Mouse (Mus musculus): ENCODE results near the gene Cxcl9. TPM values are rescaled to one million over a fixed set of nuclear protein-coding genes. Genes with fewer than 3 reads are reported as not detected.

Gene Cxcl9
- 5.9 TPM for polyA plus RNA-seq (2014; fragmentation: Illumina TruSeq; extraction: RNeasy Lipid Tissue Mini Kit (QIAGEN cat#74804); ENCODE audit: low read depth, low replicate concordance)

GRCm38 (mm10) chr5:92327929-92328328 lies at the start of gene Cxcl9:
Gene Cxcl9, minus strand, starts transcription at chr5:92328079.

DNA sequence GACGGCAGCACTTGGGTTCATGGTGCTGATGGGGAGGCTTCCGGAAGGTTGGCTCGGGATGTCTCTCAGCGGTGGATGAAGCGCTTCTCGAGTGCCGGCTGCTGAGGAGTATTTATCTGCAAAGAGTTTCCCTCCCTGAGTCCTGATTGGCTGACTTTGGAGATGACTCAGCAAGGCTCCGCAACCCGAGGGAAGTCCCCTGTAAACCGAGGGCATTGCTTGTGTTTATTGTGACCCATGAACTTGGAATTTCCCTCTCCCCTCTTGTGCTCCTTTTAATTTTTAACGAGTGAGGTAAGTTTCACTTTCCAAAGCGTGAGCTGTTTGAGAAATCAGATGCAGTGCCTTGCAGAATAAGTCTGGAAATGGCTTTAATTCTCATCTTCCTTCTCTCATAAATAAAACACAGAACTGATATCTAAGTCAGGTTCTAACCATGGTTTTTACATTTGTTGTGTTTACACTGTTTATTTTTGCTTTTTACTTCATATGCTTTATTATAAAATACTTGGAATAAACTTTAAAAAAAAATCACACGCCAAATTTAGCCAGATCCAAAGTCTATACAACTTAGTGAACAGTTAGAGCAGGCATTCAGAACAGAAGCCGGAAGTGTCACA lies 21.0 kb upstream of the Cxcl9 start, which contains the start of gene Cxcl10:
TSS of gene Cxcl10 (minus strand) at position 96 of the 620 bp plus-strand sequence.

DNA sequence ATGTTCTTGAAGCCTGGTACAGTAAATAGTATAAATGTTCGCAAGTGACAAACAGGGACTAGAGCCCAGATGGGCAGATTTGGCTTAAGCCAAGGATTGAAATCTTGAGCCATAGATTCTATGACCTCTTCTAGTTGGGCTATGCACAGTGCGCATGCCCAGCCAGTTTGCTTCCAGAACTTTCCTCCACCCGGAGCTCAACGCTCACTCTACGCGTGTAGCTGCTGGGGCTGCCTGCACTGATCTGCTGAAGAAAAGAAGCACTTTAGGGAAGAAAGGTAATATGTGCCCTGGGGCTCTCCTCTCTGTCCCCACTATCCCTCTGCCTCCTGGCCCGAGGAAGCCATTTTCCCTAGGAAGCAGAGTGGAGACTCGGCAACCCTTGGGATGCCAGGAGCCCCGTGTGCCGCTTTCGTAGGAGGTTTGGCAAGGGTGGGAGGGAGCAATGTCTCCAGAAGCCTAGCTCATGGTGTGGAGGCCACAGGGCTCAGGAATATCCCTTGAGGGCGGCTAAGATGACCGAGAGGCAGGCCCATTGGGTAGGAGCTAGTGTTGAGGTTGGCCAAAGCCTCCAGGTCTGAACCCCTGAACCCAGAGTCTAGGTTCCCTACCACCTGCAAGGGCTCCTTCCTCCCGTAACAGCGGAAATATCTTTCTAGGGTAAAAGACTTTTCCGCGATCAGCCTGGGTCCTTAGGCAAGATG lies 3.9 kb upstream of the Cxcl9 start, which contains the start of gene Art3:
TSS of gene Art3 (plus strand) at position 193 of the 704 bp plus-strand sequence.

GRCm38 (mm10) chr5:92309681-92310511 lies 18.0 kb downstream of the Cxcl9 start, which contains the start of gene Sdad1:
Gene Sdad1, minus strand, starts transcription at chr5:92310479.

GRCm38 (mm10) chr5:92277437-92278394 lies 50.2 kb downstream of the Cxcl9 start, which contains the start of gene Naaa:
Gene Naaa, minus strand, starts transcription at chr5:92278170.

Other genes with a start within 250 kb of the Cxcl9 start
- gene G3bp2, start 244.4 kb downstream of the Cxcl9 start, polyA plus RNA-seq (2014; fragmentation: Illumina TruSeq; extraction: RNeasy Lipid Tissue Mini Kit (QIAGEN cat#74804); ENCODE audit: low read depth, low replicate concordance), result 44.4 TPM
- 41.5 TPM for gene Uso1, start 190.1 kb downstream of the Cxcl9 start, polyA plus RNA-seq (2014; fragmentation: Illumina TruSeq; extraction: RNeasy Lipid Tissue Mini Kit (QIAGEN cat#74804); ENCODE audit: low read depth, low replicate concordance)
- not detected for gene U90926, start 112.7 kb downstream of the Cxcl9 start, polyA plus RNA-seq (2014; fragmentation: Illumina TruSeq; extraction: RNeasy Lipid Tissue Mini Kit (QIAGEN cat#74804); ENCODE audit: low read depth, low replicate concordance)
- not detected for gene Ppef2, start 71.8 kb downstream of the Cxcl9 start, polyA plus RNA-seq (2014; fragmentation: Illumina TruSeq; extraction: RNeasy Lipid Tissue Mini Kit (QIAGEN cat#74804); ENCODE audit: low read depth, low replicate concordance)
- gene Naaa, start 49.9 kb downstream of the Cxcl9 start, polyA plus RNA-seq (2014; fragmentation: Illumina TruSeq; extraction: RNeasy Lipid Tissue Mini Kit (QIAGEN cat#74804); ENCODE audit: low read depth, low replicate concordance), result 18.8 TPM
- gene Sdad1, start 17.6 kb downstream of the Cxcl9 start, polyA plus RNA-seq (2014; fragmentation: Illumina TruSeq; extraction: RNeasy Lipid Tissue Mini Kit (QIAGEN cat#74804); ENCODE audit: low read depth, low replicate concordance), result 9.7 TPM
- 833 TPM for gene Art3, start 3.7 kb upstream of the Cxcl9 start, polyA plus RNA-seq (2014; fragmentation: Illumina TruSeq; extraction: RNeasy Lipid Tissue Mini Kit (QIAGEN cat#74804); ENCODE audit: low read depth, low replicate concordance)
- gene Cxcl10, start 20.8 kb upstream of the Cxcl9 start, polyA plus RNA-seq (2014; fragmentation: Illumina TruSeq; extraction: RNeasy Lipid Tissue Mini Kit (QIAGEN cat#74804); ENCODE audit: low read depth, low replicate concordance), result 0.45 TPM
- gene Nup54, start 107.1 kb upstream of the Cxcl9 start, polyA plus RNA-seq (2014; fragmentation: Illumina TruSeq; extraction: RNeasy Lipid Tissue Mini Kit (QIAGEN cat#74804); ENCODE audit: low read depth, low replicate concordance), result 16.9 TPM
- 105 TPM for gene Scarb2, start 178.8 kb upstream of the Cxcl9 start, polyA plus RNA-seq (2014; fragmentation: Illumina TruSeq; extraction: RNeasy Lipid Tissue Mini Kit (QIAGEN cat#74804); ENCODE audit: low read depth, low replicate concordance)
- gene Fam47e, start 227.0 kb upstream of the Cxcl9 start, polyA plus RNA-seq (2014; fragmentation: Illumina TruSeq; extraction: RNeasy Lipid Tissue Mini Kit (QIAGEN cat#74804); ENCODE audit: low read depth, low replicate concordance), result not detected

Data from heart, adult 10 weeks (tissue).